Mouse (Mus musculus) spleen, adult 2 months (tissue): ENCODE results near the gene Trpc4ap. TPM values are rescaled to one million over a fixed set of nuclear protein-coding genes. Genes with fewer than 3 reads are reported as not detected.

Experiments
- DNase-seq, 2 experiments: peaks; one replicate each; pipeline versions ENCODE4 v3.0.0 to v3.0.0-alpha.2; 2012 to 2021; ENCODE audit warnings: low spot score in 2 of 2, low read depth in 1 of 2
- H3K27ac ChIP-seq: fragments of 200-500 bp; 2 replicates; pipeline ENCODE4 v1.5.1; 2012; ENCODE audit warnings: low read length, inconsistent platforms; ENCODE audit not compliant: insufficient read depth
- H3K27me3 ChIP-seq: fragments of 200-500 bp; 2 replicates; pipeline ENCODE4 v1.6.1; 2012; ENCODE audit warnings: mild to moderate bottlenecking, moderate library complexity, low read length, inconsistent platforms; ENCODE audit not compliant: control insufficient read depth, insufficient read depth
- H3K36me3 ChIP-seq: fragments of 200-500 bp; 2 replicates; pipeline ENCODE4 v1.6.1; 2012; ENCODE audit warnings: mild to moderate bottlenecking, low read length, inconsistent platforms; ENCODE audit not compliant: control insufficient read depth, insufficient read depth
- H3K4me1 ChIP-seq: fragments of 200-500 bp; 2 replicates; pipeline ENCODE4 v1.6.1; 2011; ENCODE audit warnings: inconsistent platforms; ENCODE audit not compliant: control insufficient read depth, insufficient read depth, insufficient read length
- H3K4me3 ChIP-seq: fragments of 200-500 bp; 2 replicates; pipeline ENCODE4 v1.5.1; 2011; ENCODE audit warnings: mild to moderate bottlenecking, inconsistent platforms; ENCODE audit not compliant: insufficient read depth, insufficient read length; ENCODE audit errors: extremely low read depth
- CTCF ChIP-seq: fragments of 200-500 bp; IDR thresholded peaks from 2 replicates; pipeline ENCODE4 v1.5.1; 2011; ENCODE audit warnings: mild to moderate bottlenecking, inconsistent platforms; ENCODE audit not compliant: insufficient read depth, insufficient read length, insufficient replicate concordance; ENCODE audit errors: extremely low read depth
- POLR2A ChIP-seq: fragments of 200-500 bp; IDR thresholded peaks from 2 replicates; pipeline ENCODE4 v1.6.1; 2011; ENCODE audit warnings: low read depth, low read length, inconsistent platforms
- WGBS: fragments of 180-500 bp; shearing (Covaris S2); methylation state at CpG from one replicate; pipeline ENCODE4 v1.1.7; 2018; 5-methylcytosine and 5-hydroxymethylcytosine counted together
- polyA plus RNA-seq: library from polyadenylated mRNA; depleted of rRNA; stranded (reverse); fragments of >200 nt; gene quantifications from 2 replicates; pipeline ENCODE4 v1.2.3, GENCODE M21; 2012

The Trpc4ap gene
- polyA plus RNA-seq, 1 experiment = 144 TPM

DNA sequence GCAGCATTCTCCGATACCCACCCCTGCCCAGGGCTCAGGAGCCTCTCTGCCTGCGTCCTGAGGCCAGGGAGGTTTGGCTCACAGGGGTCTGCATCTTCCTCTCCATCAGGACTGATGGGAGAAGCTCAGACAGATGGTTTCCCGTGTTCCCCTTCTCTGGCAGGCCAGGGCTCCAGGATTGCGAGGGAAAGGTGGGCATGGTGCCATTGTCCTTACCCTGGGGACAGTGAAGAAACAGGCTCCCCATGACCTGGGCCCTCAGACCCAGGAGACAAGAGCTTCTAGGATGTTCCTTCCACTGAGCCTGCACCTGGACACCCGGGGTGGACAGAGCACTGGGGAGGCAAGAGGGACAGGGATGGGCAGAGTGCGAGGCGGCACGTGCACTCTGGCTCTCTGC lies 57.6 kb downstream of the Trpc4ap start:
- Histone ChIP-seq H3K4me3 (no peak overlapping the region), H3K36me3 (peaks cover 49% of the 10 kb centered on the region), H3K27me3 (0 out of 2 replicates have a peak, but pooled peaks cover 4% of the 10 kb centered on the region), H3K4me1 (no peaks in the 10 kb centered on the region), H3K27ac (no peak overlapping the region)
- DNase-seq = no peak
- WGBS = 96% methylated on average over 8 of the region's 8 CpGs
- TF ChIP-seq POLR2A (no peak), CTCF (no peak)

DNA sequence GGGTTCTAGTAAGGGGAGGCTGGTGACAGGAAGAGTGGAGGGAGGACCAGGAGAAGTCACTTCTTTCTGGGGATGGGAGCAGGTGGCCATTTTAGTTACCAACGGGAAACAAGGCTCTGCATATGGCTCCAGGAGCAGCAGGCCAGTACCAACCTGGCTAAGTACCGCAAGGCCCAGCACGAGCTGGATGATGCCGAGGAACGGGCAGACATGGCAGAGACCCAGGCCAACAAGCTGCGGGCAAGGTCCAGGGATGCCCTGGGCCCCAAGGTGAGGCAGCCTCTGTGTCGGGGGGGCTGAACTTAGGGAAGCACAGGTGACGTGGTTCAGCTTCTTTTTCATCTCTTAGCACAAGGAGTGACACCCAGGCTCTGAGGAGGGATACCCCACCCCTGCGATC lies 58.5 kb downstream of the Trpc4ap start:
- peaks cover 41% of the 10 kb centered on the region for H3K36me3 ChIP-seq
- H3K4me1 ChIP-seq = no peaks in the 10 kb centered on the region
- 95% methylated on average over 9 of the region's 9 CpGs for whole genome bisulfite sequencing

DNA sequence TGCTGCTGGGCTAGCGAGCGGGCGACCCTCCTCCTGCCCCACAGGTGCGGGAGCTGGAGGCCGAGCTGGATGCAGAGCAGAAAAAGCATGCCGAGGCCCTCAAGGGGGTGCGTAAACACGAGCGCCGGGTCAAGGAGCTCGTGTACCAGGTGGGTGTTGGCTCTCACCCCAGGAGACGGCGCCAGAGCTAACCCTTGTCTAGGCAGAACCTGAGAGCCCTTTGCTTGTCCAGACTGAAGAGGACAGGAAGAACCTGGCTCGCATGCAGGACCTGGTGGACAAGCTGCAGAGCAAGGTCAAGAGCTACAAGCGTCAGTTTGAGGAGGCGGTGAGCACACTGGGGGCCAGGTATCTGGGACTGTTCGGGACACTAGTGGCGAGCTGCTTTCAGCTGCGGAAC lies 59.1 kb downstream of the Trpc4ap start:
- Histone ChIP-seq H3K27ac (no peak overlapping the region), H3K4me1 (no peaks in the 10 kb centered on the region), H3K4me3 (no peak overlapping the region), H3K36me3 (peaks cover 37% of the 10 kb centered on the region), H3K27me3 (0 out of 2 replicates have a peak, but pooled peaks cover 9% of the 10 kb centered on the region)
- DNase-seq = no peak
- WGBS = 90% methylated on average over 19 of the region's 19 CpGs
- TF ChIP-seq POLR2A (no peak), CTCF (no peak)

More for the DNA sequence above, 58.5 kb downstream of the Trpc4ap start:
- no peak for TF ChIP-seq CTCF
- TF ChIP-seq POLR2A = no peak
- 0 out of 2 replicates have a peak, but pooled peaks cover 9% of the 10 kb centered on the region for H3K27me3 ChIP-seq
- H3K4me3 ChIP-seq = no peak overlapping the region
- DNase-seq = no peak
- H3K27ac ChIP-seq = no peak overlapping the region

- Histone ChIP-seq H3K27ac (no peak overlapping the region), H3K36me3 (peaks cover 31% of the 10 kb centered on the region), H3K4me3 (no peak overlapping the region), H3K27me3 (0 out of 2 replicates have a peak, but pooled peaks cover 9% of the 10 kb centered on the region), H3K4me1 (no peaks in the 10 kb centered on the region)
- TF ChIP-seq POLR2A = no peak
- TF ChIP-seq CTCF = no peak
- no peak for DNase-seq
- WGBS = 89% methylated on average over 30 of the region's 30 CpGs
These were observed 59.8 kb downstream of the Trpc4ap start for GRCm38 (mm10) chr2:155632138-155632936.

DNA sequence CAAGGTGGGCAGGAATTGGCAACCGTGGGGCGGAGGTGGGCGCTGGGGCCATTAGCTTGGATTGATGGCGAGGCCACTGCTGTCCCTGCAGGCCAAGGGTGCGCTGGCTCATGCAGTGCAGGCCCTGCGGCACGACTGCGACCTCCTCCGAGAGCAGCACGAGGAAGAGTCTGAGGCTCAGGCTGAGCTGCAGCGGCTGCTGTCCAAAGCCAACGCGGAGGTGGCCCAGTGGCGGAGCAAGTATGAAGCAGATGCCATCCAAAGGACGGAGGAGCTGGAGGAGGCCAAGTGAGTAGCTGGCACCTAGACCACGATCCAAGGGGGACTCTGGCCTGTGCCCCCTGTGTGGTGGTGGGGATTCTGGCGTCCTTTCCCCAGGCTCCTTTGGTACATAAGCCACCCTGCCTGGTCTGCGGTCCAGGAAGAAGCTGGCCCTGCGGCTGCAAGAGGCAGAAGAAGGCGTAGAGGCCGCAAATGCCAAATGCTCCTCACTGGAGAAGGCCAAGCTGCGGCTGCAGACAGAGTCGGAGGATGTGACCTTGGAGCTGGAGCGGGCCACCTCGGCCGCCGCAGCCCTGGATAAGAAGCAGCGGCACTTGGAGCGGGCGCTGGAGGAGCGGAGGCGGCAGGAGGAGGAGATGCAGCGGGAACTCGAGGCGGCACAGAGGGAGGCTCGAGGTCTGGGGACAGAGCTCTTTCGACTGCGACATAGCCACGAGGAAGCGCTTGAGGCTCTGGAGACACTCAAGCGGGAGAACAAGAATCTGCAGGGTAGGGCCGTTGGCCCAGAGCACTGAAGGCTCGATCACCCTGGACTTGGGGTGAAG lies 61.4 kb downstream of the Trpc4ap start:
- TF ChIP-seq POLR2A (no peak), CTCF (no peak)
- peaks cover 26% of the 10 kb centered on the region for H3K36me3 ChIP-seq
- H3K27me3 ChIP-seq = 0 out of 2 replicates have a peak, but pooled peaks cover 9% of the 10 kb centered on the region
- WGBS = 51% methylated on average over 43 of the region's 43 CpGs
- H3K4me1 ChIP-seq = no peaks in the 10 kb centered on the region
- DNase-seq = no peak
- H3K4me3 ChIP-seq = no peak overlapping the region
- H3K27ac ChIP-seq = no peak overlapping the region

DNA sequence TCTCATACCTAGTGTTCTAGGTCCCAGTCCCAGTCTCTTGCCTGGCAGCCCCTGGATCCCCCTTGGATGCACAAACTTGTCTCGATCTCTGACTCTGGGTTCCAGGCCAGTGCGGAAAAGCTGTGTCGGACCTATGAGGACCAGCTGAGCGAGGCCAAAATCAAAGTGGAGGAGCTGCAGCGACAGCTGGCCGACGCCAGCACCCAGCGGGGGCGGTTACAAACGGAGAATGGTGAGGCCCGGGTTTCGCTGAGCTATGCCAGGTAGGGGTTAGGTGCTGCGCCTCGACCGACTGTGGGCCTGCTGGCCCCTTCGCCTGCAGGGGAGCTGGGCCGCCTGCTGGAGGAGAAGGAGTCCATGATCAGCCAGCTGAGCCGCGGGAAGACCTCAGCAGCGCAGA lies 62.0 kb downstream of the Trpc4ap start:
- DNase-seq = no peak
- TF ChIP-seq CTCF (no peak), POLR2A (no peak)
- Histone ChIP-seq H3K4me3 (no peak overlapping the region), H3K27me3 (0 out of 2 replicates have a peak, but pooled peaks cover 9% of the 10 kb centered on the region), H3K27ac (no peak overlapping the region), H3K36me3 (peaks cover 24% of the 10 kb centered on the region), H3K4me1 (no peaks in the 10 kb centered on the region)
- 39% methylated on average over 20 of the region's 20 CpGs for WGBS
